Mouse (Mus musculus) kidney, adult 2 months (tissue): Measurements from ENCODE around the gene Cd80.

ENCODE experiments used
- CTCF ChIP-seq: fragments of 200-500 bp; conservative IDR thresholded peaks from 2 replicates; pipeline ENCODE4 v1.5.1; 2011; ENCODE audit warnings: low read depth, mild to moderate bottlenecking, control low read depth, low read length, moderate library complexity, mixed read lengths; ENCODE audit not compliant: insufficient read depth, insufficient read length
- POLR2A ChIP-seq: fragments of 200-500 bp; IDR thresholded peaks from one replicate; pipeline ENCODE4 v1.6.1; 2011; ENCODE audit warnings: low read depth, low read length, control low read depth

DNA sequence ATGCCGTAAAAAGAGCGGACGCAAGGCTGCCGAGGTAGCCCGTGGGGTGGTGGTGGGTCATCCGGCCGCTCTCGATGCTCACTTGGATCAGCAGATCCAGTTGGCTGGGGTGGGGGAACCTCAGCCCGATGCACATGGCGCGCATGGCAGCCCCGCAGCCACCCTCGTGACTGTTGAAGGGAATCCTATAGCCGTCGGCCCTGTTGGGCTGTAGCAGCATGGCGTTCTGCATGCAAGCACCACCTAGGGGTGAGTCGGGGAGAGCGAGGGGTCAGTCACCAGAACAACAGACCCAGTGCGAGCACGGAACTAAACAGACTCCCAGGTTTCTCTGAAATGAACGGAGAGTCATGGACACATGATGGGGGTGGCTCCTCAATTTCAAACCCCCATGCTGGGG is 8.0 kb upstream of the Cd80 start:
- TF ChIP-seq CTCF (no peak), POLR2A (no peak)
